Mouse (Mus musculus) A20 (cell line): ENCODE measurements around the gene Tsc2.
"Not testable (repeated sequence)": the region's sequence is repeated elsewhere in the genome, so short reads cannot be mapped to it uniquely, and the experiment has no call there.

Source experiments
- DNase-seq: peaks from one replicate; pipeline ENCODE4 v3.0.0-alpha.2; 2011; ENCODE audit warnings: low read depth, low spot score

The Tsc2 gene

GRCm38 (mm10) chr17:24632167-24632812, at the start of gene Tsc2, which contains the start of gene Nthl1:
Gene Tsc2 (minus strand): TSS chr17:24632630.
Gene Nthl1 (plus strand): TSS chr17:24632680.
- DNase-seq: peak; percentile 91

GRCm38 (mm10) chr17:24677500-24678080, 45.2 kb upstream of the Tsc2 start:
- no peak for DNase-seq

GRCm38 (mm10) chr17:24676877-24677276, 44.4 kb upstream of the Tsc2 start:
- DNase-seq: no peak

- DNase-seq: peak; percentile 75
Measured at GRCm38 (mm10) chr17:24676187-24676586, 43.8 kb upstream of the Tsc2 start.

GRCm38 (mm10) chr17:24674277-24674676, 41.8 kb upstream of the Tsc2 start:
- DNase-seq: no peak

- DNase-seq: peak; percentile 51
Measured at GRCm38 (mm10) chr17:24672141-24672540, 39.7 kb upstream of the Tsc2 start.

GRCm38 (mm10) chr17:24671346-24671745, 38.9 kb upstream of the Tsc2 start:
- DNase-seq: peak; percentile 41

GRCm38 (mm10) chr17:24670246-24670844, 37.9 kb upstream of the Tsc2 start:
- no peak for DNase-seq

GRCm38 (mm10) chr17:24669545-24670245, 37.3 kb upstream of the Tsc2 start, which contains the start of gene Zfp598:
Gene Zfp598 (plus strand): TSS chr17:24669687.
- peak; percentile 94 for DNase-seq

- DNase-seq: not testable (repeated sequence)
Measured at GRCm38 (mm10) chr17:24669214-24669544, 36.7 kb upstream of the Tsc2 start.

- DNase-seq: peak; percentile 80
Measured at GRCm38 (mm10) chr17:24667416-24667815, 35.0 kb upstream of the Tsc2 start.

GRCm38 (mm10) chr17:24667011-24667410, 34.6 kb upstream of the Tsc2 start:
- not testable (repeated sequence) for DNase-seq

GRCm38 (mm10) chr17:24658017-24658758, 25.8 kb upstream of the Tsc2 start, which contains the start of gene Npw:
Gene Npw (minus strand): TSS chr17:24658457.
- DNase-seq: no peak

GRCm38 (mm10) chr17:24654969-24655368, 22.5 kb upstream of the Tsc2 start:
- DNase-seq: no peak

- DNase-seq: peak; percentile 80
Measured at GRCm38 (mm10) chr17:24653967-24654710, 21.7 kb upstream of the Tsc2 start.

- no peak for DNase-seq
Measured at GRCm38 (mm10) chr17:24651835-24652234, 19.4 kb upstream of the Tsc2 start.

GRCm38 (mm10) chr17:24650766-24651165, 18.3 kb upstream of the Tsc2 start:
- DNase-seq: no peak

- no peak for DNase-seq
Measured at GRCm38 (mm10) chr17:24650070-24650616, 17.7 kb upstream of the Tsc2 start, which contains the start of gene Slc9a3r2. Gene Slc9a3r2 (minus strand): TSS chr17:24650327.

GRCm38 (mm10) chr17:24649581-24650069, 17.2 kb upstream of the Tsc2 start:
- no peak for DNase-seq

- DNase-seq: no peak
Measured at GRCm38 (mm10) chr17:24648731-24649377, 16.4 kb upstream of the Tsc2 start.
